ENCODE assay signal across 31 mouse cellular contexts in the genomic region with DNA sequence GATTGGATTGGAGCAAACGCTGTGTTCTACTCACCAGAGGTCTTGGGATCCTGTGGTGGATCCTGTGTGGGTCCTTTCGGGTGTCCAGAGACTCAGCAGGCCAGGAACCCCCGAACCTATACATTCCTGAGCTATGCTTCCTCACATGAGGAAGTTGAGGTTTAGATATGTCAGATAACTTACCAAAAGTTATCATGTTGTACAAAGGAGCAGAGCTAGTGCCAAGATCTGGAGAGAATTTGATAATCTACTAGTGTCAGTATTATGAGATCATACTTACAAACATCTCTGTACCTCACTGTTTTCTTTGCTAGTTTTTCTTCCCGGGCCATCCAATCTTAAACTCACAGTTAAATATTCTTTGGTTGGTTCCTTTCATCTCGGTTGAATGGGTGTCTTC.
"Had no signal": no experiment of that assay in that cellular context is flagged by ENCODE, and none has a peak within 500 bp of the region (broad histone marks: within the 10 kb centered on the region; RNA-seq: fewer than 3 reads in every experiment).

No protein-coding gene starts in this region.

- H3K36me3 ChIP-seq: heart, embryonic 10.5 days; heart, embryonic 12.5 days; heart, embryonic 13.5 days; heart, embryonic 15.5 days; hindbrain, embryonic 10.5 days; hindbrain, embryonic 12.5 days; hindbrain, embryonic 13.5 days; hindbrain, embryonic 15.5 days; intestine, embryonic 15.5 days; kidney, embryonic 15.5 days had no signal

- H3K27me3 ChIP-seq: heart, embryonic 12.5 days; heart, embryonic 13.5 days; heart, embryonic 15.5 days; hindbrain, embryonic 12.5 days; hindbrain, embryonic 13.5 days; hindbrain, embryonic 15.5 days; intestine, embryonic 15.5 days had no signal

- H3K4me1 ChIP-seq: heart, embryonic 10.5 days; heart, embryonic 12.5 days; heart, embryonic 13.5 days; heart, embryonic 15.5 days; hindbrain, embryonic 10.5 days; hindbrain, embryonic 12.5 days; hindbrain, embryonic 13.5 days; hindbrain, embryonic 15.5 days; intestine, embryonic 15.5 days; kidney, embryonic 15.5 days had no signal

- H3K27ac ChIP-seq: heart, embryonic 10.5 days; heart, embryonic 13.5 days; heart, embryonic 15.5 days; hindbrain, embryonic 10.5 days; hindbrain, embryonic 12.5 days; hindbrain, embryonic 13.5 days; hindbrain, embryonic 14.5 days; hindbrain, embryonic 15.5 days; hindbrain, postnatal 0 days; intestine, embryonic 15.5 days; kidney, embryonic 15.5 days; kidney, postnatal 0 days; layer of hippocampus, adult 2 months; left cerebral cortex, adult 2 months had no signal

- H3K9me3 ChIP-seq: heart, embryonic 10.5 days; heart, embryonic 12.5 days; heart, embryonic 13.5 days; heart, embryonic 15.5 days; hindbrain, embryonic 10.5 days; hindbrain, embryonic 12.5 days; hindbrain, embryonic 13.5 days; hindbrain, embryonic 15.5 days; intestine, embryonic 15.5 days; kidney, embryonic 15.5 days had no signal

- H3K4me3 ChIP-seq: heart, embryonic 10.5 days; heart, embryonic 12.5 days; heart, embryonic 13.5 days; heart, embryonic 15.5 days; hindbrain, embryonic 10.5 days; hindbrain, embryonic 12.5 days; hindbrain, embryonic 13.5 days; hindbrain, embryonic 15.5 days; intestine, embryonic 15.5 days; kidney, embryonic 15.5 days; layer of hippocampus, adult 2 months; left cerebral cortex, adult 2 months had no signal

- H3K9ac ChIP-seq: heart, embryonic 12.5 days; heart, embryonic 13.5 days; heart, embryonic 15.5 days; hindbrain, embryonic 12.5 days; hindbrain, embryonic 13.5 days; hindbrain, embryonic 14.5 days; hindbrain, embryonic 15.5 days; intestine, embryonic 15.5 days; kidney, embryonic 15.5 days had no signal

- DNase-seq: heart, postnatal 10 days; heart, postnatal 14 days; heart, postnatal 36 days; heart, postnatal 4 days; kidney, adult 11 months; kidney, adult 18-20 months; kidney, adult 2 months; kidney, adult 8-10 months; kidney, adult 9 months; kidney, postnatal 10 days; kidney, postnatal 14 days; kidney, postnatal 25 days; kidney, postnatal 36 days; kidney, postnatal 4 days; layer of hippocampus, adult 9-11 months; layer of hippocampus, postnatal 36 days had no signal
